Mouse (Mus musculus): ENCODE measurements around the gene Nip7. TPM values are rescaled to one million over a fixed set of nuclear protein-coding genes. Genes with fewer than 3 reads are reported as not detected.
A peak's percentile ranks its signal among the peaks of the same experiment; 100 is the strongest.

Gene Nip7
- polyA plus RNA-seq, 2 experiments: 28.8 to 55.8 TPM

DNA sequence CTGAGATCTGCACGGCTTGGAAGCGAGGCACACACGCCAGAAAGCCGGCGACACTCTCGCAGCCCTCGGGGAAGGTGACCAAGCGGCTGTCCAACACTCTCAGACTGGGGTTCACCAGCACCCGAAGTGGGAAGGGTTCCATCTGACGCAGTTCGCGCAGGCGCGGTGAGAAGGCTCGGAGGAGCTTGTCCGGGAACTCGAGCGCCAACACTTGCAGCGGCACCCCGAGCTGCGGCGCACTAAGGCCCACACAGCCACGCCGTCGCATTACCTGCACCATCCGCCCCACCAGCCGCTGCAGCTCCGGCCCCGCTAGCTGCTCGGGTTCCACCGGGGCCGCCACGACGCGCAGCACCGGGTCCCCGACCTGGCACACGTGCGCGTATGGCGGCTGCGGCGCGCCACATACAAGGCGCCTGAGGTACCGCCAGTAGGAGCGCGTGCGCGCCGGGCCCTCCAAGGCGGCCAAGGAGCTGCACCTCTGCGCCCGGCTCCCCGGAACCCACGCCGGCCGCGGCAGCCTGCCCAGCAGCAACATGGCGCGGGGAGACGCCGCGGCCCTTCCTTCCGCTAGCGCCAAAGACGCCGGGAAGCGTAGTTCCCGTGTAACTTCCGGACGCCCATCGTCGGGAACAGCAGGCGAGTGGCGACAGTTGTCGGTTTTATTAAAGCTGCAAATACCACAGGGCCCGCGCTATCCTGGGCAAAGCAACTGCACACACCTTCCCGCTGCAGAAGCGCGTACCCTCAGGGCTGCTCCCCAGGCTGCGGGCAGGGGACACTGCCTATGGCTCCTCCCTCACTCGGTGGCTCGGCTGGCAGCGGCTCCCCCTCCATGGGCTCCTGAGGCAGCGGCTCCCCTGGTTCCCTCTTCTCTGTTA is 8.4 kb upstream of the Nip7 start, which contains the start of gene Pdf:
Gene Pdf, minus strand, starts transcription at position 554 of the 881 bp plus-strand sequence.
- peak; percentile 79 for ATAC-seq (ENCODE audit: insufficient read depth)
- peaks cover 65% of the 10 kb centered on the region for H3K36me3 ChIP-seq (replicated peaks; ENCODE audit: control insufficient read depth, insufficient read depth, low read depth)
- TF ChIP-seq EP300 (IDR thresholded peaks at IDR 0.05; ENCODE audit: low read depth) (no peak), CTCF (IDR thresholded peaks at IDR 0.05; ENCODE audit: low read depth) (no peak)

DNA sequence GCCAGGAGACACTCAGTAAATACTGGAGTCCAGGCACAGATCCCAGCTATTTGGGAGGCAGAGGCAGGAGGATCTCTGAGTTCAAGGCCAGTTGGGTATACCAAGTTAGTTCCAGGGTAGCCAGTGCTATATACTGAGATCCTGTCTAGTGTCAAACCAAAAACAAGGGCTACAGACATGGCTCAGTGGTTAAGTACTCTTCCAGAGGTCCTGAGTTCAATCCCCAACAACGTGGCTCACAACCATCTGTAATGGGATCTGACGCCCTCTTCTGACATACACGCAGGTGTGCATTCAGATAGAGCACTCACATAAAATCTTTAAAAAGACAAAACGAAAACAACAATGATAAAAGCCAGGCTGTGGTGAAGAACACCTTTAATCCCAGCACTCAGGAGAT is 7.2 kb upstream of the Nip7 start:
- WGBS (ENCODE audit: insufficient replicate concordance): 83% methylated on average over 4 of the region's 4 CpGs
- DNase-seq (ENCODE audit: low read depth in 3 of 3, low spot score in 3 of 3): no peak
- Histone ChIP-seq H3K27me3 (ENCODE audit: control insufficient read depth, insufficient read depth, low read length) (no peaks in the 10 kb centered on the region), H3K4me2 (ENCODE audit: low read depth) (peak overlapping the region; percentile 83), H3K36me3 (replicated peaks; ENCODE audit: control insufficient read depth, insufficient read depth, low read depth) (peaks cover 57% of the 10 kb centered on the region), H3K27ac (no peak overlapping the region), H3K9ac (replicated peaks) (no peak overlapping the region), H3K4me1 (replicated peaks; ENCODE audit: control insufficient read depth in 2 of 2, insufficient read depth in 2 of 2, low read length in 1 of 2) (peaks cover 0 to 11% of the 10 kb centered on the region in 2 experiments; a peak in 2 of 4 replicates), H3K9me3 (ENCODE audit: control insufficient read depth, low read length) (no peaks in the 10 kb centered on the region), H3K4me3 (ENCODE audit: insufficient read depth in 1 of 2, low read depth in 2 of 2, low read length in 2 of 2) (peak overlapping the region in 1 of 2 experiments; percentile 68; a peak in 1 of 4 replicates)
- TF ChIP-seq CTCF (IDR thresholded peaks at IDR 0.05; ENCODE audit: low read depth) (no peak), EP300 (IDR thresholded peaks at IDR 0.05; ENCODE audit: low read depth) (no peak)
- ATAC-seq (ENCODE audit: insufficient read depth): no peak

More for the DNA sequence above, 8.4 kb upstream of the Nip7 start, which contains the start of gene Pdf:
- Histone ChIP-seq H3K4me1 (replicated peaks; ENCODE audit: control insufficient read depth in 2 of 2, insufficient read depth in 2 of 2, low read length in 1 of 2) (peaks cover 0 to 11% of the 10 kb centered on the region in 2 experiments; a peak in 2 of 4 replicates), H3K27ac (peak within 1 kb of the TSS; percentile 37), H3K4me3 (ENCODE audit: insufficient read depth in 1 of 2, low read depth in 2 of 2, low read length in 2 of 2) (peak within 1 kb of the TSS; percentile 68 to 83), H3K9ac (replicated peaks) (peak within 1 kb of the TSS; percentile 64), H3K4me2 (ENCODE audit: low read depth) (peak within 1 kb of the TSS; percentile 83), H3K27me3 (ENCODE audit: control insufficient read depth, insufficient read depth, low read length) (no peaks in the 10 kb centered on the region), H3K9me3 (ENCODE audit: control insufficient read depth, low read length) (no peaks in the 10 kb centered on the region)
- DNase-seq (ENCODE audit: low read depth in 3 of 3, low spot score in 3 of 3): peak; percentile 52 to 54 (median 53)
- WGBS (ENCODE audit: insufficient replicate concordance): 0% methylated on average over 87 of the region's 87 CpGs

DNA sequence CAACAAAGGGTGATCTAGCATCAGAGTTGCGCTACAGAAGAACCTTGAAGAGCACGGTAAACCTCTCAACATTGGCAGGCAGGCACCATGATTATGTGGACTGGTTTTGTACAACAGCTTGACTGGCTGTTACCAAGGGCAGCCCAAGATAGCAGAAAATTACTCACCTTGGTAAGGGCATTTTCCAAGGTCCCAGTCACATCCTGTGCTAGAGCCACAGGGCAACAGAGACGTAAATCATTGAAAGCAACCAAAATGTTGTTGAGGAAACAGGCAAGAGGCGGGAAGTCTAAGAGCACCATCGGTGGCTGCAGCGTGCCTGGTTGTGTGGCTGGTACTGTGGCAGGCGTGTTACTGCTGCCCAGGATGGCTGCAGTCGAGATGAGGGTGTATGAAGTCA is 4.6 kb upstream of the Nip7 start:
- no peaks in the 10 kb centered on the region for H3K9me3 ChIP-seq (ENCODE audit: control insufficient read depth, low read length)
- 86% methylated on average over 8 of the region's 8 CpGs for WGBS (ENCODE audit: insufficient replicate concordance)
- H3K4me2 ChIP-seq (ENCODE audit: low read depth): no peak overlapping the region
- TF ChIP-seq EP300 (IDR thresholded peaks at IDR 0.05; ENCODE audit: low read depth) (no peak), CTCF (IDR thresholded peaks at IDR 0.05; ENCODE audit: low read depth) (no peak)
- H3K27me3 ChIP-seq (ENCODE audit: control insufficient read depth, insufficient read depth, low read length): no peaks in the 10 kb centered on the region
- H3K9ac ChIP-seq (replicated peaks): no peak overlapping the region
- ATAC-seq (ENCODE audit: insufficient read depth) (no peak), DNase-seq (ENCODE audit: low read depth in 3 of 3, low spot score in 3 of 3) (no peak)
- no peak overlapping the region for H3K27ac ChIP-seq
- H3K4me3 ChIP-seq (ENCODE audit: insufficient read depth in 1 of 2, low read depth in 2 of 2, low read length in 2 of 2): no peak overlapping the region
- peaks cover 31% of the 10 kb centered on the region for H3K36me3 ChIP-seq (replicated peaks; ENCODE audit: control insufficient read depth, insufficient read depth, low read depth)
- H3K4me1 ChIP-seq (replicated peaks; ENCODE audit: control insufficient read depth in 2 of 2, insufficient read depth in 2 of 2, low read length in 1 of 2): peaks cover 8 to 13% of the 10 kb centered on the region in 2 experiments

DNA sequence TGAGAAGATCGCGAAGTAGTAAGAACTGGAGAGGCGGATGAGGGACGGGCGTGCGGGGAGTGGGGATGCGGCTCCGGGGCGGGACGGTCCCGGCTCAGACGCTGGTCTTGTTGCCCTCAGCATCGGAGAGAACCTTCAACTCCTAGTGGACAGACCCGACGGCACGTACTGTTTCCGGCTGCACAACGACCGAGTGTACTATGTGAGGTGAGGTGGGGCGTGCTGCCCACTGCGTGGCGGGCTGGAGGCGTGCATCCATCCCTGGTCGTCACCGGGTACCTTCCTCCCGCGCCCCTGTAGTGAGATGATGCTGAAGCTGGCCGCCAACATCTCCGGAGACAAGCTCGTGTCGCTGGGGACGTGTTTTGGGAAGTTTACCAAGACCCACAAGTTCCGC is 294 bp downstream of the Nip7 start:
- Histone ChIP-seq H3K9me3 (ENCODE audit: control insufficient read depth, low read length) (no peaks in the 10 kb centered on the region), H3K27me3 (ENCODE audit: control insufficient read depth, insufficient read depth, low read length) (no peaks in the 10 kb centered on the region), H3K4me3 (ENCODE audit: insufficient read depth in 1 of 2, low read depth in 2 of 2, low read length in 2 of 2) (peak overlapping the region; percentile 68 to 100), H3K4me1 (replicated peaks; ENCODE audit: control insufficient read depth in 2 of 2, insufficient read depth in 2 of 2, low read length in 1 of 2) (peaks cover 11 to 12% of the 10 kb centered on the region in 2 experiments; a peak in 2 of 4 replicates), H3K27ac (no peak overlapping the region), H3K36me3 (replicated peaks; ENCODE audit: control insufficient read depth, insufficient read depth, low read depth) (peaks cover 24% of the 10 kb centered on the region), H3K9ac (replicated peaks) (peak overlapping the region; percentile 71), H3K4me2 (ENCODE audit: low read depth) (peak overlapping the region; percentile 93)
- TF ChIP-seq CTCF (IDR thresholded peaks at IDR 0.05; ENCODE audit: low read depth) (0 out of 2 replicates have a peak, but pooled peaks have one; percentile 22), EP300 (IDR thresholded peaks at IDR 0.05; ENCODE audit: low read depth) (no peak)
- WGBS (ENCODE audit: insufficient replicate concordance): under 1% methylated on average over 33 of the region's 33 CpGs
- ATAC-seq (ENCODE audit: insufficient read depth): peak; percentile 31
- DNase-seq (ENCODE audit: low read depth in 3 of 3, low spot score in 3 of 3): peak in 1 of 3 experiments; percentile 5

DNA sequence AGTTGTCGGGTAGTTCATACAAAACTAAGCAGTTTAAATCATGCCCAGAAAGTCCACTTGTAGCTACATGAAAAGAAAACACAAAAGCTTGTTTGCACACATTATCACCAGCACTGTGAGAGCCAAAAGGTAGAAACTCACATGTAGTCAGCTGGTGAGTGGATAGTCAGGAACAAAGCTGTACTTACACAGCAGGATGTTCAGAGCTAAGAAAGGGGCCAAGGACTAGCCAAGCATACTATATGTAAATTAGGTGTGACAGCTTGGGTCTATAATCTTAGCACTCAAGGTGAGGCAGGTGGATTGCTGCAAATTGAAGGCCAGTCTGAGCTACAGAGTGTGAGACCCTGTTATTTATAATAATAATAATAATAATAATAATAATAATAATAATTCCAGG is 5.9 kb downstream of the Nip7 start:
- ATAC-seq (ENCODE audit: insufficient read depth) (no peak), DNase-seq (ENCODE audit: low read depth in 3 of 3, low spot score in 3 of 3) (no peak)
- peaks cover under 1 to 5% of the 10 kb centered on the region in 2 experiments; a peak in 3 of 4 replicates for H3K4me1 ChIP-seq (replicated peaks; ENCODE audit: control insufficient read depth in 2 of 2, insufficient read depth in 2 of 2, low read length in 1 of 2)
- no peaks in the 10 kb centered on the region for H3K9me3 ChIP-seq (ENCODE audit: control insufficient read depth, low read length)
- no peak overlapping the region for H3K4me2 ChIP-seq (ENCODE audit: low read depth)
- H3K36me3 ChIP-seq (replicated peaks; ENCODE audit: control insufficient read depth, insufficient read depth, low read depth): peaks cover 7% of the 10 kb centered on the region
- TF ChIP-seq EP300 (IDR thresholded peaks at IDR 0.05; ENCODE audit: low read depth) (no peak), CTCF (IDR thresholded peaks at IDR 0.05; ENCODE audit: low read depth) (no peak)
- no peaks in the 10 kb centered on the region for H3K27me3 ChIP-seq (ENCODE audit: control insufficient read depth, insufficient read depth, low read length)
- no peak overlapping the region for H3K9ac ChIP-seq (replicated peaks)
- no peak overlapping the region for H3K4me3 ChIP-seq (ENCODE audit: insufficient read depth in 1 of 2, low read depth in 2 of 2, low read length in 2 of 2)
- 78% methylated on average over 1 of the region's 1 CpGs for WGBS (ENCODE audit: insufficient replicate concordance)
- no peak overlapping the region for H3K27ac ChIP-seq
